Mouse (Mus musculus) forebrain, embryonic 10.5 days (tissue): ENCODE results near the gene Morn3. TPM values are rescaled to one million over a fixed set of nuclear protein-coding genes. Genes with fewer than 3 reads are reported as not detected.

Source experiments
- DNase-seq: peaks from one replicate; pipeline ENCODE4 v3.0.0-alpha.2; 2017; ENCODE audit warnings: low spot score; ENCODE audit errors: extremely low spot score
- H3K27ac ChIP-seq: fragments of 300-500 bp; sonication (generic); 2 replicates; pipeline ENCODE4 v1.5.1; 2016; ENCODE audit warnings: mild to moderate bottlenecking
- H3K27me3 ChIP-seq: fragments of 300-500 bp; sonication (generic); 2 replicates; pipeline ENCODE4 v1.6.1; 2016; ENCODE audit warnings: mild to moderate bottlenecking; ENCODE audit not compliant: poor library complexity, severe bottlenecking
- H3K36me3 ChIP-seq: fragments of 300-500 bp; sonication (generic); replicated peaks from 2 replicates; pipeline ENCODE4 v1.6.1; 2016; ENCODE audit warnings: mild to moderate bottlenecking, moderate library complexity
- H3K4me1 ChIP-seq: fragments of 300-500 bp; sonication (generic); 2 replicates; pipeline ENCODE4 v1.6.1; 2016
- H3K4me3 ChIP-seq: fragments of 300-500 bp; sonication (generic); 2 replicates; pipeline ENCODE4 v1.5.1; 2016; ENCODE audit warnings: mild to moderate bottlenecking, moderate library complexity
- H3K9me3 ChIP-seq: fragments of 300-500 bp; sonication (generic); 2 replicates; pipeline ENCODE4 v1.6.1; 2016; ENCODE audit warnings: mild to moderate bottlenecking, moderate library complexity
- WGBS: fragments of 180-500 bp; shearing (Covaris S2); methylation state at CpG from one replicate; pipeline ENCODE4 v1.1.7; 2016; 5-methylcytosine and 5-hydroxymethylcytosine counted together
- polyA plus RNA-seq: library from polyadenylated mRNA; unstranded; fragments of >200 nt; fragmentation: Nextera tagmentation; extraction: Ambion mirVana; gene quantifications from 2 replicates; pipeline ENCODE4 v1.2.1, GENCODE M21; 2016

The Morn3 gene
- polyA plus RNA-seq, 1 experiment from 2014 or later, result 0.26 TPM

DNA sequence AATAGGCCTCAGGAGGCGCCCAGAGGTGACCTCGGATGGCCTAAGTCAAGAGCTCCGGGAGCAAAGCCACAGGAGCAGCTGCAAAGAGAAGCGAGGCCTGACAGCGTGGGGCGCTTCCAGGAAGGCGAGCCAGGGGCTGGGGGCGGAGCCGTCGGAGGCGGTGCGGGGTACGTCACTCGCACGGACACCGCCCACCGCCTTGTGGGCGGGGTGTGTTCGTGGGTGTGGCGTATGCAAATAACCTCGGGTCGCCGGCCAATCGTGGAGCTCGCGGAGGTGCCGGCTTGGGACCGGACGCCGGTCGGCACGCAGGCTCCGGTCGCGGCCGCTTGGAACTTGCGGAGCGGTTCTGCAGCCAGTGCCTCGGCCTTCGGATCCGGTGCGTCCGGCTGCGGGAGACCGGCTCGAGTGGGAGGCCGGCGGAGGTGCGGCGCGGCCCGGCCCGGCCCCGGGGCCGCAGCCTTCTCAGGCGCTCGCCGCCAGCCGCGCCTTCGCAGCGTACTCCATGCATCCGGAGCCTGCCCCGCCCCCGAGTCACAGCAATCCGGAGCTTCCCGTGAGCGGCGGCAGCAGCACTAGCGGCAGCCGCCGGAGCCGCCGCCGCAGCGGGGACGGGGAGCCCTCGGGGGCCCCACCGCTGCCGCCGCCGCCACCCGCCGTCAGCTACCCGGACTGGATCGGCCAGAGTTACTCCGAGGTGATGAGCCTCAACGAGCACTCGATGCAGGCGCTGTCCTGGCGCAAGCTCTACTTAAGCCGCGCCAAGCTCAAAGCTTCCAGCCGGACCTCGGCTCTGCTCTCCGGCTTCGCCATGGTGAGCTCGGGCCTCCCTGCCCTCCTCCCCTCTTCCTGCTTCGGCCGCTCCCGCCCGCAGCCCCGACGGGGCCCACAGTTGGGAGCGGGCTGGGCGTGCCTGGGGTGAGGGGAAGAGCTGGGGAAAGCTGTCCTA is 31.8 kb downstream of the Morn3 start, which contains the start of gene Orai1:
TSS of gene Orai1 (plus strand) at position 322 of the 949 bp plus-strand sequence.
- peak; percentile 97 for DNase-seq
- Histone ChIP-seq H3K27ac (peak within 1 kb of the TSS; percentile 91), H3K27me3 (peaks cover 14% of the 10 kb centered on the region), H3K4me1 (peaks cover 63% of the 10 kb centered on the region), H3K9me3 (no peaks in the 10 kb centered on the region), H3K36me3 (peaks cover 6% of the 10 kb centered on the region; the same call in 1 of the 2 replicates), H3K4me3 (peak within 1 kb of the TSS; percentile 64)
- under 1% methylated on average over 106 of the region's 106 CpGs for WGBS

DNA sequence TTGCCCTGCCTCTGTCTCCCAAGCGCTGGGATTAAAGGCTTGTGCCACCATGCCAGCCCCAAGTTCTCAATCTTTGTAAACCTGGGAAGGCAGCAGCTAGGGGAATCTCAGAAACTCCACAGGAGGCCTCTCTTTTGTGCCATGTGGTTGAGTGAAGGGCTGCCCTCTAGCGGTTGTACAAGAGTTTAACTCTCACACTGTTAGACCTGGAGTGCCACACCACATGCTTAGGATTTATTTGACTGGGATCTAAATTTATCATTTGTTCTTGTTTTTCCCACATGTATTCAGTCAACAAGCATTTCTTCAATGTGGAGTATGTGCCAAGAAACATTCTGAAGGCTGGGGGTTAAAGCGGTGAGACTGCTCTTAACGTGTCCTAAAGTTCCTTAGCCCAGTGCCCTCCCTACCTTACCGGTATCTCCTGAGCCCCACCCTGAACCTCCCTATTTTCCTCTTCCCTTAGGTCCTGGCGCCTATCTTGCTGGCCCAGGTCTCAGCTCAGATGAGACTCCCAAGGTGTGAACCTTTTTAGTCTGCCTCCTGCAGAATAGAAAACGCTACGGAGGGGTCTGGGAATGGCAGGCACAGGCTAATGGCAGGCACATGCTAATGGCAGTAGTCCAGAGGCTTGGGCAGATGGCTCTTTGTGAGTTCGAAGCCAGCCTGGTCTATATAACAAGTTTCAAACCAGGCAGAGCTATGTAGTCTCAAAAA is 33.1 kb downstream of the Morn3 start:
- H3K4me1 ChIP-seq, result peaks cover 50% of the 10 kb centered on the region
- H3K27ac ChIP-seq, result 0 out of 2 replicates have a peak overlapping the region, but pooled peaks have one; percentile 11
- H3K9me3 ChIP-seq, result no peaks in the 10 kb centered on the region
- H3K36me3 ChIP-seq, result peaks cover 6% of the 10 kb centered on the region; the same call in 1 of the 2 replicates
- no peak overlapping the region for H3K4me3 ChIP-seq
- peaks cover 14% of the 10 kb centered on the region for H3K27me3 ChIP-seq
- WGBS, result 62% methylated on average over 9 of the region's 9 CpGs
- DNase-seq, result peak; percentile 66

DNA sequence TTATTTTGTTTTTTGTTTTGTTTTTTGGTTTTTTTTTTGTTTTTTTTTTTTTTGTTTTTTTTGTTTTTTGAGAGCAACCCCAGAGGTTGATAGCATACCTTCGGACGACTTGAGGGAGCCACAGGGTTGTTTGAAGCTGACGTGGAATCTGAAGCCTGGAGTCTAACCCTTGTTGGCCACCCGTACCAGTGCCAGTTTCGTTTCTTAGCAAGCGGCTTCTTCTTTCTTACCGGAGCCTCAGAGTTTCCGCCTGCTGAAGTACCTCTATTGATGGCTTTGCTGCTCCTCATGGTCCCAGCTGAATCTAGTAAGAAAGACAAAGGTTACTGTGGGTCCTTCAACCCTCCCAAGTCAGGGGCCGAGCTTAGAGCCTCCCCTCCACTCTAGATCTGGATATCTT is 35.1 kb downstream of the Morn3 start:
- Histone ChIP-seq H3K4me1 (peaks cover 34% of the 10 kb centered on the region), H3K27ac (no peak overlapping the region), H3K4me3 (no peak overlapping the region), H3K9me3 (no peaks in the 10 kb centered on the region), H3K36me3 (no peaks in the 10 kb centered on the region), H3K27me3 (peaks cover 9% of the 10 kb centered on the region)
- 96% methylated on average over 9 of the region's 9 CpGs for WGBS
- DNase-seq, result no peak

DNA sequence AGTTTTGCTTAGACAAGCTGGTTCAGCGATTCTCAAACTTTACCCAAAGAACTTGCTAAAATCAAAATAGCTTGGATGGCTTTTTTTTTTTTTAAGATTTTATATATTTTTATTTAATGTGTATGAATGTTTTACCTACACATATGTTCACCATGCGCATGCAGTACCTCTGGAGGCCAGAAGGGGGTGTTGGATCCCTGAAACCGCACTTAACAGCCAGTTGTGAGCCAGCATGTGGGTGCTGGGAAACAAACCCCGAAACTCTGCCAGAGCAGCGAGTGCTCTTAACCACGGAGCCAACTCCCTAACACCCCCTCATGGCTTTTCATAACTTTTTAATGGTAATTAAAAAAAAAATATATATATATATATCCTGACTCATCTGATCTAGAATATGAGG is 36.0 kb downstream of the Morn3 start:
- Histone ChIP-seq H3K36me3 (no peaks in the 10 kb centered on the region), H3K9me3 (no peaks in the 10 kb centered on the region), H3K4me3 (no peak overlapping the region), H3K27ac (no peak overlapping the region), H3K4me1 (peaks cover 31% of the 10 kb centered on the region), H3K27me3 (0 out of 2 replicates have a peak, but pooled peaks cover under 1% of the 10 kb centered on the region)
- no peak for DNase-seq
- WGBS, result 93% methylated on average over 6 of the region's 6 CpGs

DNA sequence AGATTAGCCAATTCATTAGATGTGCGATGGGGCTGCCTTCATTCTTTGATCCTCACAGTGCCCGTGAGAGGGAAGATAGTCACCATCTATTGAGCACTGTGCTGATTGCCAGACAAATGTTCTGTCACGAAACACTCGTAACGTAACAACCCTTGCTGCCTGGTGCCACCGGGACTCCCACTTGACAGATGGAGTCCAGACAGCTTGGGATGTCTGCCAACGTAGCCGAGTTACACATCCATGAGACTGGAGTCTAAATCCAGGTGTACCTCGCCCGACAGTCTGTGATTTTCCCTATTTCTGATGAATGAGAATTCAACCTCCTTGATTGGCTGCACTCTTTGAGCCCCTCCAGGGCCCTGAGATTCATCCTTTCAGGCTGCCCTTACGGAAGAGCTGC is 36.9 kb downstream of the Morn3 start:
- Histone ChIP-seq H3K4me1 (peaks cover 23% of the 10 kb centered on the region), H3K27me3 (no peaks in the 10 kb centered on the region), H3K27ac (no peak overlapping the region), H3K9me3 (no peaks in the 10 kb centered on the region), H3K4me3 (no peak overlapping the region), H3K36me3 (no peaks in the 10 kb centered on the region)
- DNase-seq, result no peak
- whole genome bisulfite sequencing, result 94% methylated on average over 11 of the region's 11 CpGs

DNA sequence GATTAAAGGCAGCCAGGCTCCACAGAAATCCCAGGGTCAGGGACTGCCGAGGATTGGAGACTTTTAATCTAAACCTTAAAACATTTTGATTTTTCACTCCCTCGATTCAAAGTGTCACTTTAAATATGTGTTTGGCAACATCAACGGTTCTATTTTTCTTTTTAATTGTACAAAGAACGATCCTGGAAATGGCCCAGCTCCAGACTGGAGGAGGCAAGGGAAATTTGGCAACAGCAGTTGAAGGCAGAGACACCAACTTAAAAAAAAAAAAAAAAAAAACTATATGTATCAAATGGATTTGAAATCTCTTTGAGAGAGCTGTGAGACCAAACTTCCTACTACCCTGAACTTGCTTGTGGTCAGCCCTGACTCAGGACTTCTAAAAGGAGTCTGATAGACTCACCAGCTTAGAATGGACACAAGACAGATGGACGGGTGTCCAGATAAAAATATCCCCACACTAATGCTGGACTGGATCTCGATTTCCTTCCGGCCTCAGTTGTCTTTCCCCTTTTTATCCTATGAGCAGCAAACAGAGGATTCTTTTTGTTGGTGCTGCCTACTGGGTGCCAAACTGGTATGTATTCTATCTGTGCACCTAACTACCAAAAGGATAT is 37.8 kb downstream of the Morn3 start:
- Histone ChIP-seq H3K36me3 (no peaks in the 10 kb centered on the region), H3K9me3 (no peaks in the 10 kb centered on the region), H3K27ac (no peak overlapping the region), H3K27me3 (no peaks in the 10 kb centered on the region), H3K4me3 (no peak overlapping the region), H3K4me1 (peaks cover 14% of the 10 kb centered on the region)
- WGBS, result 92% methylated on average over 7 of the region's 7 CpGs
- no peak for DNase-seq

DNA sequence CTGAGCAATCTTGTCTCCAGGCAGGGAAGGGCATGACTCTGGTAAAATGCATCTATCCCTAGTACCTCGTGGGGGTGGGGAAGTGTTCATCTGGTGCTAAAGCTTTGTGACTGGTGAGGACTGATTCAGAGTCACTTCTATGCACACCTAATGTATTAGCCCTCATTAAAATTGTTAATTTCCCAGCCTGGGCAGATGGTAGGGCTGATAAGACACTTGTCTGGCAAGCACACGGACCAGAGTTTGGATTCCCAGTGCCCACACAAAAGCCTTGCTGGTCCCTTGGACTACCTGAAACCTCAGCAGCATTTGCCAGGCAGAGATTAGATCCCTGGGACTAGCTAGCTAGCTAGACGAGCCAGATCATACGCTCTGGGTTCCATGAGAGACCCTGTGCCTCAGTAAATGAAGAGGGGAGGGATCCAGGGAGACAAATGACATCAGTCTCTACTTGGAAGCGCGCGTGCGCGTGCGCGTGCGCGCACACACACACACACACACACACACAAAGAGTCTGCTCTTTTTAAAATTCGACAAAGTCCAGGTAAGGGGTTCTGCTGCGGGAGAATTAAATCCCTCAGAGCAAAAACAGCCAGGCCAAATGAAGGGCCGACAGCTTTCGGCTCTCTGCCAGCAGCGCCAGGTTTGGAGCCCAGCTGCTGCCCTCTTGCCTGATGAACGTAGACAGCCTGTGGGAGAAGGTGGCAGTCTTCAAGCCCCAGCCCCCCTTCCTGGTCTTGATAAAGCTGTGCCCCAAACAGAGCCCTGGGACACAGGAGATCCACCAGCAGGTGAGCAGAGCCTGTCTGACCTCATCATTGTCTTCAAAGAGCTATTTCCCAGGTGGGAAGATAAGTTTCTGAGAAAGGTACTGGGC is 40.9 kb downstream of the Morn3 start:
- Histone ChIP-seq H3K9me3 (no peaks in the 10 kb centered on the region), H3K36me3 (no peaks in the 10 kb centered on the region), H3K27me3 (no peaks in the 10 kb centered on the region), H3K27ac (peak overlapping the region; percentile 60), H3K4me1 (peaks cover 13% of the 10 kb centered on the region), H3K4me3 (peak overlapping the region; percentile 9; the same call in 1 of the 2 replicates)
- 64% methylated on average over 19 of the region's 19 CpGs for WGBS
- no peak for DNase-seq

DNA sequence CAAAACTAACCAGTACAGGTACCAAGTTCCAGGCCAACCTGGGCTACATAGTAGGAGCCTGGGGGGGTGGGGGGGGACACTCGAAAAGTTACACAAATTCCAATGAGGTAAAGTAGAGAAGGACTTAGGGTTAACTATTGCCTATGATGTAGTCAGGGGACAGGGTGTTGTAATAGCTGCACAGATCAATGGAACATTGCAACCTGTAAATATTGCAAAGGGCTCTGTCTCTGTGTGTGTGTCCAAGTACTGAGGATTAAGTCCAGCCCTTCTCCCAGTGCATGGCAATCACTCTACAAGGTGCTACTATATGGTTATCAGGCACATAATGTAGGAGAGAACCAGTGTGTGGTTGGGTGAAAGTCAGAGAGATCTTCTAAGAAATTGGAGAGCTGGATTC is 45.9 kb downstream of the Morn3 start:
- H3K4me1 ChIP-seq, result peaks cover 8% of the 10 kb centered on the region
- H3K27me3 ChIP-seq, result no peaks in the 10 kb centered on the region
- 81% methylated on average over 1 of the region's 1 CpGs for WGBS
- peaks cover 16% of the 10 kb centered on the region for H3K36me3 ChIP-seq
- H3K27ac ChIP-seq, result no peak overlapping the region
- DNase-seq, result no peak
- no peak overlapping the region for H3K4me3 ChIP-seq
- H3K9me3 ChIP-seq, result no peaks in the 10 kb centered on the region

DNA sequence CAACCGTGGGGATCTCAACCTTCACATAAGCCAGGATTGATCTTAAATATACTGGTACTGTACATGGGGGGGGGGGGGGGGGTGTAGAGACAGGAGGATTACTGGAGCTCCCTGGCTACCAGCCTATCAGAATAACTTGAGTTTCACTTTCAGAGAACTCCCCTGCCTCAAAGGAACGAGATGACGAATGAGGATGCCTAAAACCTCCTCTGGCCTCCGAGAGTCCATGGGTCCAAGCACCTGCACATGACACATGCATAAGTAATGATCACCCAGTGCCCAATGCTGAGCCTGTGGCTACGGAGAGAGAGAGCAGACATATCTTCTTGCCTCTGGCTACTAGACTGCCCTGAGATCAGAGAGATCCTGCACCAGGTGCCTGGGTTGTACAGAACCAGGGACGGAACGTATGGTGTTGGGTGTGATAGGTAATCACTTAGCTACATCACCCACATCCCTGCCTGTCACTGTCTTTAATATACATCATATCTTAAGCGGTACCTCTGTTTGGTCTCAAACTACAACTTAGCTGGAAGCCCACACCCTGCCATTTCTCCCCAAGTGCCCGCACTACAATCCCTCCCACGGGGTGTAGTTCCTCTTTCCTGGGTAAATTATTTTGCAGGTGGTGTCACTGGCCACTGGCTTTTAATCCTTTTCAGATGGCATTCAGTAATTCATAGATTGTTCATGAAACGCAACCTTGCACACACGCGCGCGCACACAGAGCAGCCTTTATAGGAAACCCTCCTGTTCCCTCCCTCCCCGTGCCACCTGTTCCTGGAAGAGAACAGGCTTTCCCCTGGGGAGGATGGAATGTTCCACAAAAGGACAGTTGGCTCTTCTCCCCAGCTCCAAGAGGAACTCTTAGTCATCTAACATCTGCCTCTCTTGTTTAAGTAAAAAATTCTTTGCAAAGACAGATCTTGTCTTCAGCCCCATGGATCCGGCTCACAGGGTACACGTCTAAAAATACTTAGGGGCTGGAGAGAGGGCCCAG is 49.3 kb downstream of the Morn3 start:
- WGBS, result 94% methylated on average over 18 of the region's 18 CpGs
- DNase-seq, result no peak
- no peaks in the 10 kb centered on the region for H3K9me3 ChIP-seq
- H3K27ac ChIP-seq, result no peak overlapping the region
- peaks cover 30% of the 10 kb centered on the region for H3K4me1 ChIP-seq
- no peak overlapping the region for H3K4me3 ChIP-seq
- H3K36me3 ChIP-seq, result peaks cover 20% of the 10 kb centered on the region
- H3K27me3 ChIP-seq, result no peaks in the 10 kb centered on the region

DNA sequence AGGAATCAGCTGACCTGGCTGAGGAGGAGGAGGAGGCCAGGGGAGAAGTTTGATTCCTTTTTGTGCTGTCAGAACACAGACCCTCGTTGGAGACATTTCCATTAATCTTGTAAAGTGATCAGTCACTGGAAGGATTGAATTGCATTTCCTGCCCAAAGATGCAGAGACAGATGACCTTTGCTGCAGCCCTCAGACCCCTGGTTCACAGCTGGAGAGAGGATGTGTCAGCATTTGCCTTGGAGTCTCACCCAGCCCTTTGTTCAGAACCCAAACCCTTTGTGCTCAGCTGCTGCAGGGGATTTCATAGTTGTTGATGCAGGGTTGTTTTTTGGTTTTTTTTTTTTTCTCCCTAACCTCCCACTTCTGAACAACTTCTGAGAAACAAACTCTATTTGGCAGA is 51.9 kb downstream of the Morn3 start:
- Histone ChIP-seq H3K36me3 (peaks cover 20% of the 10 kb centered on the region), H3K4me1 (peaks cover 55% of the 10 kb centered on the region), H3K27ac (peak overlapping the region; percentile 85), H3K4me3 (peak overlapping the region; percentile 16), H3K27me3 (no peaks in the 10 kb centered on the region), H3K9me3 (no peaks in the 10 kb centered on the region)
- 0% methylated on average over 1 of the region's 1 CpGs for WGBS
- DNase-seq, result no peak

DNA sequence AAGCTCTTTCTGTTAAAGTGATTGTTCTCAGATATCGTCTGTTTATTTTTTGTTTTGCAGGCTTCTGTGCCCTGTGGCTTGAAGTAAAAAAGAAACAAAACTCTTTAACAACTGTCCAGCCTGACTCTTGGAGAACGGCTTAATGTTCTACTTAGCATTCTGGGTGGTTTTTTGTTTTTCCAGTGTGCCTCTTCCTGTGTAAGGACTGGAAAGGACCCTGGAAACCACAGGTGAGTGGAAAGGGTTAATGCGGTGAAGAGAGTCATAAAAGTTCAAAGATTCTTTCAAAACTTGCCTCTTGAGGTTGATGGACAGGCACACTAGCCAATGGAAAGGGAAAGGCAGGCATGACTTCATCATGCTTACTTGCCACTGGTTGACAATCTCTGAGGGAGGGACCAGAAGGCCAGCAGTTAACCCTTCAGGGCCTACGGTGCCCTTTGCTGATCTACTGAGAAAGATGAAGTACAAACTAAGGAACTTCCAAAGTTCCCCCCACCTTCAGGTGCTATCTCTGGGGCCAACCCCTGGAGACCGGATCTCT is 52.4 kb downstream of the Morn3 start:
- H3K27ac ChIP-seq, result peak overlapping the region; percentile 85
- H3K4me1 ChIP-seq, result peaks cover 60% of the 10 kb centered on the region
- H3K4me3 ChIP-seq, result peak overlapping the region; percentile 16
- 13% methylated on average over 5 of the region's 5 CpGs for WGBS
- peak; percentile 90 for DNase-seq
- no peaks in the 10 kb centered on the region for H3K9me3 ChIP-seq
- no peaks in the 10 kb centered on the region for H3K27me3 ChIP-seq
- H3K36me3 ChIP-seq, result peaks cover 20% of the 10 kb centered on the region
